Mouse (Mus musculus) kidney, adult 2 months (tissue): Measurements from ENCODE around the gene BC037034.

Source experiments
- CTCF ChIP-seq: fragments of 200-500 bp; conservative IDR thresholded peaks from 2 replicates; pipeline ENCODE4 v1.5.1; 2011; ENCODE audit warnings: low read depth, mild to moderate bottlenecking, control low read depth, low read length, moderate library complexity, mixed read lengths; ENCODE audit not compliant: insufficient read depth, insufficient read length
- POLR2A ChIP-seq: fragments of 200-500 bp; IDR thresholded peaks from one replicate; pipeline ENCODE4 v1.6.1; 2011; ENCODE audit warnings: low read depth, low read length, control low read depth

- TF ChIP-seq CTCF (no peak), POLR2A (no peak)
Measured at GRCm38 (mm10) chr5:138299613-138300012, 35.8 kb upstream of the BC037034 start.
